Mouse (Mus musculus): ENCODE measurements around the gene Rpl18a. TPM values are rescaled to one million over a fixed set of nuclear protein-coding genes. Genes with fewer than 3 reads are reported as not detected.

The Rpl18a gene
- polyA plus RNA-seq, 1 experiment from 2014 or later: 4,906 TPM

GRCm38 (mm10) chr8:70868559-70869198, 28.5 kb downstream of the Rpl18a start:
- Histone ChIP-seq H3K4me3 (replicated peaks) (peak overlapping the region; percentile 24), H3K27ac (replicated peaks) (peak overlapping the region; percentile 39; the same call in 1 of the 2 replicates), H3K4me2 (replicated peaks) (peak overlapping the region; percentile 44), H3K4me1 (peaks cover 41% of the 10 kb centered on the region), H3K27me3 (no peaks in the 10 kb centered on the region), H3K9me3 (replicated peaks) (no peaks in the 10 kb centered on the region), H3K9ac (no peak overlapping the region), H3K36me3 (no peaks in the 10 kb centered on the region; the same call in 1 of the 2 replicates)
- ATAC-seq (ENCODE audit: insufficient number of reproducible peaks, low FRiP score, low TSS enrichment, low read depth): no peak
- 18% methylated on average over 40 of the region's 40 CpGs for WGBS

- Histone ChIP-seq H3K4me3 (replicated peaks) (no peak overlapping the region), H3K4me1 (peaks cover 47% of the 10 kb centered on the region), H3K9ac (no peak overlapping the region), H3K9me3 (replicated peaks) (no peaks in the 10 kb centered on the region), H3K27ac (replicated peaks) (no peak overlapping the region), H3K27me3 (peaks cover 20% of the 10 kb centered on the region), H3K36me3 (no peaks in the 10 kb centered on the region; the same call in 1 of the 2 replicates), H3K4me2 (replicated peaks) (no peak overlapping the region)
- no peak for ATAC-seq (ENCODE audit: insufficient number of reproducible peaks, low FRiP score, low TSS enrichment, low read depth)
- 83% methylated on average over 7 of the region's 7 CpGs for WGBS
These were observed 30.6 kb downstream of the Rpl18a start for GRCm38 (mm10) chr8:70866566-70866965.

GRCm38 (mm10) chr8:70866001-70866520, 31.2 kb downstream of the Rpl18a start:
- Histone ChIP-seq H3K9me3 (replicated peaks) (no peaks in the 10 kb centered on the region), H3K4me3 (replicated peaks) (peak overlapping the region; percentile 60), H3K9ac (peak overlapping the region; percentile 24), H3K4me2 (replicated peaks) (peak overlapping the region; percentile 89), H3K27me3 (peaks cover 22% of the 10 kb centered on the region), H3K4me1 (peaks cover 47% of the 10 kb centered on the region), H3K36me3 (no peaks in the 10 kb centered on the region; the same call in 1 of the 2 replicates), H3K27ac (replicated peaks) (peak overlapping the region; percentile 80)
- WGBS: 6% methylated on average over 12 of the region's 12 CpGs
- no peak for ATAC-seq (ENCODE audit: insufficient number of reproducible peaks, low FRiP score, low TSS enrichment, low read depth)

GRCm38 (mm10) chr8:70865350-70866000, 31.7 kb downstream of the Rpl18a start:
- H3K27me3 ChIP-seq: peaks cover 22% of the 10 kb centered on the region
- WGBS: under 1% methylated on average over 46 of the region's 46 CpGs
- ATAC-seq (ENCODE audit: insufficient number of reproducible peaks, low FRiP score, low TSS enrichment, low read depth): peak; percentile 91
- H3K36me3 ChIP-seq: no peaks in the 10 kb centered on the region; the same call in 1 of the 2 replicates
- H3K4me1 ChIP-seq: peaks cover 47% of the 10 kb centered on the region
- H3K9me3 ChIP-seq (replicated peaks): no peaks in the 10 kb centered on the region
- peak overlapping the region; percentile 89 for H3K4me2 ChIP-seq (replicated peaks)
- H3K27ac ChIP-seq (replicated peaks): peak overlapping the region; percentile 87
- peak overlapping the region; percentile 42 for H3K9ac ChIP-seq
- peak overlapping the region; percentile 60 for H3K4me3 ChIP-seq (replicated peaks)

- 3% methylated on average over 24 of the region's 24 CpGs for WGBS
- H3K9me3 ChIP-seq (replicated peaks): no peaks in the 10 kb centered on the region
- peaks cover 22% of the 10 kb centered on the region for H3K27me3 ChIP-seq
- peak overlapping the region; percentile 60 for H3K4me3 ChIP-seq (replicated peaks)
- peaks cover 47% of the 10 kb centered on the region for H3K4me1 ChIP-seq
- H3K4me2 ChIP-seq (replicated peaks): peak overlapping the region; percentile 89
- H3K27ac ChIP-seq (replicated peaks): peak overlapping the region; percentile 87
- peak overlapping the region; percentile 42 for H3K9ac ChIP-seq
- H3K36me3 ChIP-seq: no peaks in the 10 kb centered on the region; the same call in 1 of the 2 replicates
- ATAC-seq (ENCODE audit: insufficient number of reproducible peaks, low FRiP score, low TSS enrichment, low read depth): 0 out of 2 replicates have a peak, but pooled peaks have one; percentile 9
These were observed 32.4 kb downstream of the Rpl18a start for GRCm38 (mm10) chr8:70864712-70865221.

- no peak for ATAC-seq (ENCODE audit: insufficient number of reproducible peaks, low FRiP score, low TSS enrichment, low read depth)
- Histone ChIP-seq H3K9ac (no peak overlapping the region; the same call in 1 of the 2 replicates), H3K36me3 (no peaks in the 10 kb centered on the region; the same call in 1 of the 2 replicates), H3K4me1 (peaks cover 43% of the 10 kb centered on the region), H3K27ac (replicated peaks) (peak overlapping the region; percentile 29), H3K9me3 (replicated peaks) (no peaks in the 10 kb centered on the region), H3K27me3 (peaks cover 22% of the 10 kb centered on the region), H3K4me2 (replicated peaks) (peak overlapping the region; percentile 89), H3K4me3 (replicated peaks) (peak overlapping the region; percentile 60)
- WGBS: 2% methylated on average over 46 of the region's 46 CpGs
These were observed 33.1 kb downstream of the Rpl18a start for GRCm38 (mm10) chr8:70863956-70864711.

GRCm38 (mm10) chr8:70862824-70863641, 34.2 kb downstream of the Rpl18a start, which contains the start of gene Kcnn1:
Gene Kcnn1 (minus strand): TSS chr8:70863258.
- H3K4me2 ChIP-seq (replicated peaks): peak within 1 kb of the TSS; percentile 89
- H3K4me1 ChIP-seq: peaks cover 33% of the 10 kb centered on the region
- H3K4me3 ChIP-seq (replicated peaks): peak within 1 kb of the TSS; percentile 60
- H3K9ac ChIP-seq: peak within 1 kb of the TSS; percentile 55
- peak within 1 kb of the TSS; percentile 29 for H3K27ac ChIP-seq (replicated peaks)
- no peaks in the 10 kb centered on the region for H3K36me3 ChIP-seq
- H3K9me3 ChIP-seq (replicated peaks): no peaks in the 10 kb centered on the region
- ATAC-seq (ENCODE audit: insufficient number of reproducible peaks, low FRiP score, low TSS enrichment, low read depth): no peak
- peaks cover 22% of the 10 kb centered on the region for H3K27me3 ChIP-seq
- WGBS: under 1% methylated on average over 55 of the region's 55 CpGs

- Histone ChIP-seq H3K27me3 (peaks cover 11% of the 10 kb centered on the region), H3K36me3 (no peaks in the 10 kb centered on the region), H3K9me3 (replicated peaks) (no peaks in the 10 kb centered on the region), H3K4me2 (replicated peaks) (peak overlapping the region; percentile 91; the same call in 1 of the 2 replicates), H3K4me3 (replicated peaks) (0 out of 2 replicates have a peak overlapping the region, but pooled peaks have one; percentile 57), H3K9ac (no peak overlapping the region), H3K4me1 (peaks cover 20% of the 10 kb centered on the region), H3K27ac (replicated peaks) (no peak overlapping the region)
- ATAC-seq (ENCODE audit: insufficient number of reproducible peaks, low FRiP score, low TSS enrichment, low read depth): no peak
- WGBS: 17% methylated on average over 4 of the region's 4 CpGs
These were observed 39.7 kb downstream of the Rpl18a start for GRCm38 (mm10) chr8:70857516-70857915.

GRCm38 (mm10) chr8:70856541-70857197, 40.5 kb downstream of the Rpl18a start:
- Histone ChIP-seq H3K9me3 (replicated peaks) (no peaks in the 10 kb centered on the region), H3K27me3 (0 out of 2 replicates have a peak, but pooled peaks cover 3% of the 10 kb centered on the region), H3K4me2 (replicated peaks) (peak overlapping the region; percentile 91), H3K4me1 (peaks cover 18% of the 10 kb centered on the region), H3K36me3 (no peaks in the 10 kb centered on the region), H3K4me3 (replicated peaks) (peak overlapping the region; percentile 57), H3K9ac (peak overlapping the region; percentile 44; the same call in 1 of the 2 replicates), H3K27ac (replicated peaks) (no peak overlapping the region)
- no peak for ATAC-seq (ENCODE audit: insufficient number of reproducible peaks, low FRiP score, low TSS enrichment, low read depth)
- 8% methylated on average over 33 of the region's 33 CpGs for WGBS
